Mouse (Mus musculus) hindbrain, embryonic 12.5 days (tissue): ENCODE measurements around the gene T2. TPM values are rescaled to one million over a fixed set of nuclear protein-coding genes. Genes with fewer than 3 reads are reported as not detected.

Source experiments
- ATAC-seq: fragments of 200-750 bp; cut with Nextera tagmentation; 2 replicates; pipeline ENCODE4 v1.8.0; 2017; ENCODE audit warnings: moderate TSS enrichment; ENCODE audit not compliant: low FRiP score
- H3K27ac ChIP-seq: fragments of 300-500 bp; sonication (generic); 2 replicates; pipeline ENCODE4 v1.5.1; 2016; ENCODE audit warnings: mild to moderate bottlenecking
- H3K27me3 ChIP-seq: fragments of 300-500 bp; sonication (generic); 2 replicates; pipeline ENCODE4 v1.6.1; 2016; ENCODE audit warnings: mild to moderate bottlenecking
- H3K36me3 ChIP-seq: fragments of 300-500 bp; sonication (generic); 2 replicates; pipeline ENCODE4 v1.6.1; 2016; ENCODE audit warnings: mild to moderate bottlenecking
- H3K4me1 ChIP-seq: fragments of 300-500 bp; sonication (generic); 2 replicates; pipeline ENCODE4 v1.6.1; 2016
- H3K4me2 ChIP-seq: fragments of 300-500 bp; sonication (generic); replicated peaks from 2 replicates; pipeline ENCODE4 v1.6.1; 2016; ENCODE audit warnings: mild to moderate bottlenecking
- H3K4me3 ChIP-seq: fragments of 300-500 bp; sonication (generic); 2 replicates; pipeline ENCODE4 v1.5.1; 2016; ENCODE audit warnings: mild to moderate bottlenecking
- H3K9ac ChIP-seq: fragments of 300-500 bp; sonication (generic); 2 replicates; pipeline ENCODE4 v1.6.1; 2016; ENCODE audit warnings: mild to moderate bottlenecking, moderate library complexity
- H3K9me3 ChIP-seq: fragments of 300-500 bp; sonication (generic); replicated peaks from 2 replicates; pipeline ENCODE4 v1.6.1; 2016; ENCODE audit warnings: mild to moderate bottlenecking
- WGBS: fragments of 180-500 bp; shearing (Covaris S2); methylation state at CpG from one replicate; pipeline ENCODE4 v1.1.7; 2016; 5-methylcytosine and 5-hydroxymethylcytosine counted together
- polyA plus RNA-seq: library from polyadenylated mRNA; unstranded; fragments of >200 nt; fragmentation: Nextera tagmentation; extraction: Ambion mirVana; gene quantifications from 2 replicates; pipeline ENCODE4 v1.2.1, GENCODE M21; 2016

Gene T2
- polyA plus RNA-seq, 1 experiment from 2014 or later: 0.96 TPM

DNA sequence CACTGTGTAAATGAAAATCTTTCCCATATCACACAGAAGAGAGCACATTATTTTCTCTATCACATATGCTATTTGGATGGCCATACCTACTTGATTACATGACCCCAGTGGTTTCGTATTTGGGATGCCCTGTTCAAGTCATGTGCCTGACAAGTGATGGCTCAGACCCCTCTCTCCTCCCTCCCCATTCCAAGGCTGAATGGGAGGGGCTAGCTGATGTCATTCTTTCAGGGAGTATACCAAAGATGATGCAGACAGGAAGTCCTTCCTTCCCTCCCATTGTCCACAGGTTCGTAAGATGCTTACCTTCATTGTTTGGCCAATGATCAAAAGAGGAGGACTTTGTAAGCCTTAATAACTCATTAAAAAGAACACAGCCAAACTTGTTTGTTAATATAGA lies 13.4 kb downstream of the T2 start:
- no peaks in the 10 kb centered on the region for H3K36me3 ChIP-seq
- no peak for ATAC-seq
- 55% methylated on average over 2 of the region's 2 CpGs for WGBS
- no peaks in the 10 kb centered on the region for H3K27me3 ChIP-seq
- H3K4me1 ChIP-seq: peaks cover 65% of the 10 kb centered on the region
- peak overlapping the region; percentile 99 for H3K27ac ChIP-seq
- no peaks in the 10 kb centered on the region for H3K9me3 ChIP-seq
- H3K4me3 ChIP-seq: no peak overlapping the region
- no peak overlapping the region for H3K4me2 ChIP-seq
- 0 out of 2 replicates have a peak overlapping the region, but pooled peaks have one; percentile 28 for H3K9ac ChIP-seq

GRCm38 (mm10) chr17:8370634-8371229 lies 14.9 kb downstream of the T2 start:
- no peak for ATAC-seq
- WGBS: 20% methylated on average over 13 of the region's 13 CpGs
- Histone ChIP-seq H3K9ac (0 out of 2 replicates have a peak overlapping the region, but pooled peaks have one; percentile 27), H3K27ac (peak overlapping the region; percentile 98), H3K36me3 (no peaks in the 10 kb centered on the region), H3K27me3 (no peaks in the 10 kb centered on the region), H3K4me2 (peak overlapping the region; percentile 55; the same call in 1 of the 2 replicates), H3K9me3 (no peaks in the 10 kb centered on the region), H3K4me1 (peaks cover 67% of the 10 kb centered on the region), H3K4me3 (no peak overlapping the region)

- Histone ChIP-seq H3K9me3 (no peaks in the 10 kb centered on the region), H3K27ac (peak overlapping the region; percentile 98), H3K4me1 (peaks cover 65% of the 10 kb centered on the region), H3K36me3 (no peaks in the 10 kb centered on the region), H3K4me2 (peak overlapping the region; percentile 55), H3K9ac (peak overlapping the region; percentile 73), H3K4me3 (peak overlapping the region; percentile 32), H3K27me3 (no peaks in the 10 kb centered on the region)
- WGBS: 0% methylated on average over 7 of the region's 7 CpGs
- ATAC-seq: peak; percentile 77
Measured at GRCm38 (mm10) chr17:8371834-8372233, 16.0 kb downstream of the T2 start.

- H3K27ac ChIP-seq: peak overlapping the region; percentile 98
- WGBS: 1% methylated on average over 18 of the region's 18 CpGs
- H3K4me1 ChIP-seq: peaks cover 58% of the 10 kb centered on the region
- H3K9me3 ChIP-seq: no peaks in the 10 kb centered on the region
- H3K4me2 ChIP-seq: peak overlapping the region; percentile 55
- H3K27me3 ChIP-seq: no peaks in the 10 kb centered on the region
- peak overlapping the region; percentile 73 for H3K9ac ChIP-seq
- peak overlapping the region; percentile 32 for H3K4me3 ChIP-seq
- peak; percentile 15; the same call in 1 of the 2 replicates for ATAC-seq
- H3K36me3 ChIP-seq: no peaks in the 10 kb centered on the region
Measured at GRCm38 (mm10) chr17:8372286-8373046, 16.7 kb downstream of the T2 start.

DNA sequence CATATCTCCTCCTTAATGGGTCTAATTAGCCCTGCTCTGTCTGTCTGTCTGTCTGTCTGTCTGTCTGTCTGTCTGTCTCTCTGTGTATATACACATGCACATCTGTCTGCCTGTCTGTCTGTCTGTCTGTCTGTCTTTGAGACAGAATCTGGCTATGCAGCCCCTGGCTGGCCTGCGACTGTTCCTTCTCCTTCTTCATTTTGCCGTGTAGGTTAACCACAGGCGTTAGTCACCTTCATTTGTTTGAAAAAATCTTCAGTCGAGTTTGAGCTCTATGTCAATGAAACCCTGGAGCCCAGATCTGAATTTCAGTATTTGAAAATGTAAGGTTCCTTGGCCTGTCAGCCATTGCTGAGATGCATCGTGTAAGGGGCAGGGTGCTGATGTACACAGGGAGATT lies 21.5 kb downstream of the T2 start:
- WGBS: 63% methylated on average over 5 of the region's 5 CpGs

DNA sequence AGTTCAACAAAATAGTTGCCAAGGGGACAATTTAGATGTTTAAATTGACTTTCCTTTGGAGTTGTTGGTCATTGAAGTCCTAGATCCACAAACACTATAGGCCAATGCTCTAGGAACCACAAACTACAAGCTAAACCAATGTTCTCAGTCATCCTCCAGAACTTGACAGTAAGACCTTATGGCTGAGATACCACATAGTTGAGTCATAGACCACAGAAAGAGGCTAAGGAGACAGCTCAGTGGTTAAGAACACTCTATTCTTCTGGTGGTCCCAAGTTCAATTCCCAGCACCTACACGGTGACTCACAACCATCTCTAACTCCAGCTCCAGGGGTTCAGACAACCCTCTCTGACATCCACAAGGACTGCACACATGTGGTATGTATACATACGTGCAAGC lies 29.6 kb downstream of the T2 start:
- WGBS: 93% methylated on average over 2 of the region's 2 CpGs
- H3K4me3 ChIP-seq: no peak overlapping the region
- H3K9ac ChIP-seq: no peak overlapping the region
- peaks cover 13% of the 10 kb centered on the region for H3K4me1 ChIP-seq
- no peak overlapping the region for H3K27ac ChIP-seq
- no peaks in the 10 kb centered on the region for H3K9me3 ChIP-seq
- peaks cover 32% of the 10 kb centered on the region for H3K27me3 ChIP-seq
- H3K36me3 ChIP-seq: no peaks in the 10 kb centered on the region
- H3K4me2 ChIP-seq: no peak overlapping the region
- no peak for ATAC-seq

More for the DNA sequence above, 21.5 kb downstream of the T2 start:
- ATAC-seq: no peak
- Histone ChIP-seq H3K4me1 (peaks cover 15% of the 10 kb centered on the region), H3K9me3 (no peaks in the 10 kb centered on the region), H3K4me3 (no peak overlapping the region), H3K27me3 (no peaks in the 10 kb centered on the region), H3K36me3 (no peaks in the 10 kb centered on the region), H3K4me2 (no peak overlapping the region), H3K9ac (no peak overlapping the region), H3K27ac (no peak overlapping the region)

DNA sequence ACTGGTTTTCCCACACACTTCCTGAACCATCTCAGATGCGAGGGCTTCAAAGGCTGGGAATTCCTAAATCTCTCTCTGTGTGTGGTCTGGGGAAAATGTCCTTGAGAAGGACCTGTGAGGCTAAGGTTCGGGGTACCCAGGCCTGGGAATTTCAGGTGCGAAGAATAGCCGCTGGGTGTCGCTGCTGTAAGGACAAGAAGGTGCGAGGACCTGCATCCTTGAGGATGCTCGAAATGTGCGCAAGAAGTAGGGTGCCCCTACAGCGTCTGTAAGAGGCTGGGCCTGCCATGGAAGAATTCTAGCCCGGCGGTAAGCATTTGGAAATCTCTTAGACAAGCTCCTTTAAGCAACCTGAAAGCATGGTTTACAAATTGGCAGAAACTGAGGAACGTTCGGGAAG lies 32.7 kb downstream of the T2 start:
- no peak overlapping the region for H3K27ac ChIP-seq
- no peaks in the 10 kb centered on the region for H3K9me3 ChIP-seq
- no peaks in the 10 kb centered on the region for H3K36me3 ChIP-seq
- H3K4me3 ChIP-seq: peak overlapping the region; percentile 25
- peaks cover 46% of the 10 kb centered on the region for H3K27me3 ChIP-seq
- no peak overlapping the region for H3K9ac ChIP-seq
- H3K4me2 ChIP-seq: peak overlapping the region; percentile 47
- 3% methylated on average over 13 of the region's 13 CpGs for WGBS
- peaks cover 13% of the 10 kb centered on the region for H3K4me1 ChIP-seq
- no peak for ATAC-seq

DNA sequence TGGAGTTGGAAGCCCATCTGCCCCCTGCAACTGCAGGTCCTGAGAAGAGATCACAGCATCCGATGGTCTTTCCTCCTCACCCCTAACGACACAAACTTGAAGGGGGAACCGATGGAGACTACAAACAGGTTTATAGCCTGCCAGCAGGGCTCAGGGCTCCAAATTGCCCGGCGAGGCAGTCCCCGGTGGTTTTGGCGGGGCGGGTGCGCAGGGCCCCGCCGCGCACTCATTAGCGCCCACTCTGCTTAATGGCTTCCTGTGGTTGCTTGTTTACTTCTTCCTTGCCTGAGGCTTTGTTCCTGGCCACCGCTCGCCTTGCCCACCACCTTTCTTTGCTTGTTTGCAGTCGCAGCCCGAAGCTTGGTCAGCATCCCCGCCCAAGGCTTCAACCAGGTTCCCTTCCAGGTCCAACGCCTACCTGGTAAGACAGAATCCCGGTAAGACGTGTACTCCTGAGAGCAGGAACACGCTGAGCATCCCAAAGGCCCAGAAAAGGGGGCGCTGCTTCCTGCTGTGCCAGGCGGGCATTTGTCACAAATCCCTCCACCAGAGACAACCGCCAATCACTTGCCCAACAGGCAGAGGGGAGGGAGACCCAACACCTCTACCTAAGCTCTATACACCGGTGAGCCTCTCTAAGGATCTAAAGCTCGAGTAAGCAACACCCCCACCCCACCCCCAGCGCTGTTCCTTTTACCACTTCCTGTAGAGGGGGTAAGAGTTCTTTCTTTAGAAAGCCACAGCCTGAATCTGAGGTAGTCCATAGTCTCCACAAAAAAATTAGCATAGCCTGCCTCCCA lies 33.4 kb downstream of the T2 start:
- H3K9me3 ChIP-seq: no peaks in the 10 kb centered on the region
- H3K4me1 ChIP-seq: peaks cover 13% of the 10 kb centered on the region
- H3K36me3 ChIP-seq: no peaks in the 10 kb centered on the region
- H3K4me3 ChIP-seq: peak overlapping the region; percentile 25
- H3K9ac ChIP-seq: peak overlapping the region; percentile 24; the same call in 1 of the 2 replicates
- H3K27ac ChIP-seq: no peak overlapping the region
- H3K4me2 ChIP-seq: peak overlapping the region; percentile 47
- ATAC-seq: no peak
- H3K27me3 ChIP-seq: peaks cover 46% of the 10 kb centered on the region
- WGBS: 2% methylated on average over 28 of the region's 28 CpGs

DNA sequence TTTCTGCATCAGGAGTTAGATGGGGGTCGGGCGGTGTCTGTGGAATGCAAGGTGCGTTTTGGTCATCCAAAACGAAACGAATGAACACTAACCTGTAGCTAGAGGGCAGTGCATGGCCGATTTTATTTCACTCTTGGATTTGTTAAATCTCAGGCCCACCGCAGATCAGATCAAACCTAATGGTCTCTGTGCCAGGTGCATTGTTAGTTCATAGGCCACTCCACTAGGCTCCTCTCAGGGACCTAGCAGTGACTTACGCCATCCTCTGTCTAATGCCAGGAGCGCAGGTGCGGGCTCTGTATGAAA lies 34.0 kb downstream of the T2 start:
- ATAC-seq: no peak
- Histone ChIP-seq H3K27me3 (peaks cover 46% of the 10 kb centered on the region), H3K4me3 (peak overlapping the region; percentile 25; the same call in 1 of the 2 replicates), H3K9me3 (no peaks in the 10 kb centered on the region), H3K4me1 (peaks cover 13% of the 10 kb centered on the region), H3K36me3 (no peaks in the 10 kb centered on the region), H3K4me2 (peak overlapping the region; percentile 47), H3K27ac (no peak overlapping the region), H3K9ac (no peak overlapping the region)
- 6% methylated on average over 10 of the region's 10 CpGs for WGBS

DNA sequence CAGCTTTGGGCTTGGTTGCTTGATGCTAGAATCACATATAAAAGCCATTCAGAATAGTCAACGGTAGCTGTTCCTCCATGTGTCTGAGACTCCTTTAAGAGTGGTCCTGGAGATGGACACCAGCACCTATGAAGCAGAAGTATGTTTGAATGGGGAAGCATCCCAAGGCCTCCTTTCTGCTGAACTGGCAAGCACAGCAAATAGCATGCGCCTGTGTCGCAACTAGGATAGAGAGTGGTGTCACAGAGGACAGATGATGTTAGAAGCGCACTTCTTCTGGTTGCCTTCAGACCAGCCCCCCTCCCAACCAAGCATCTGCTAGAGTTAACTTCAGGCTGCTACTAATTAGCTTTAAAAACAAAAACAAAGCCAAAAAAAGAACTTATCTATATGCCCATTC lies 34.7 kb downstream of the T2 start:
- H3K27me3 ChIP-seq: peaks cover 46% of the 10 kb centered on the region
- no peak overlapping the region for H3K4me3 ChIP-seq
- WGBS: 56% methylated on average over 4 of the region's 4 CpGs
- H3K4me2 ChIP-seq: no peak overlapping the region
- no peak for ATAC-seq
- no peak overlapping the region for H3K27ac ChIP-seq
- no peaks in the 10 kb centered on the region for H3K36me3 ChIP-seq
- H3K9me3 ChIP-seq: no peaks in the 10 kb centered on the region
- peaks cover 13% of the 10 kb centered on the region for H3K4me1 ChIP-seq
- H3K9ac ChIP-seq: no peak overlapping the region

GRCm38 (mm10) chr17:8396371-8396770 lies 40.6 kb downstream of the T2 start:
- WGBS: 51% methylated on average over 4 of the region's 4 CpGs
- Histone ChIP-seq H3K27me3 (peaks cover 6% of the 10 kb centered on the region), H3K27ac (no peak overlapping the region), H3K4me3 (no peak overlapping the region), H3K4me2 (no peak overlapping the region), H3K4me1 (no peaks in the 10 kb centered on the region), H3K36me3 (no peaks in the 10 kb centered on the region), H3K9me3 (no peaks in the 10 kb centered on the region), H3K9ac (no peak overlapping the region)
- ATAC-seq: no peak

DNA sequence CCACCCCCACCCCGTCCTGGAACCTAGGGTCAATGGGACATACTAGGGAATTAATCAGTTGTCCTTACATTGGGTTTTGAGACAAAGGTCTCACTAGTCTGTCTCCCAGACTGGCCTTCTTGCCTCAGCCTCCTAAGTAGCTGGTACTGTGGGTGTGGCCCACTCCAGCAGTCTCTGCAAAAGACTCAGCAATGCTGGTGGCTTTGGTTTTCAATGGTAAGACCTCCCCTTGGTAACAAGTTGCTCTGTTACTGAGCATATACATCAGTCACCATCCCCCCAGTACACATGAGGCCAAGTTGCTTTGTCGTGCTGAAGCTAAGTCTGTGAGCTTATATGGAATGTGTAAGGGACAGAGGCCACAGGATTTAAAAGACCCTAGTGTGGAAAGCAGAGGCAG lies 42.2 kb downstream of the T2 start:
- 65% methylated on average over 2 of the region's 2 CpGs for WGBS
- ATAC-seq: no peak
- H3K9ac ChIP-seq: no peak overlapping the region
- no peak overlapping the region for H3K27ac ChIP-seq
- no peaks in the 10 kb centered on the region for H3K36me3 ChIP-seq
- H3K4me2 ChIP-seq: no peak overlapping the region
- H3K9me3 ChIP-seq: no peaks in the 10 kb centered on the region
- H3K4me1 ChIP-seq: no peaks in the 10 kb centered on the region
- H3K27me3 ChIP-seq: no peaks in the 10 kb centered on the region
- H3K4me3 ChIP-seq: no peak overlapping the region
